Mouse (Mus musculus): ENCODE results near the gene Tbc1d22a.

- TF ChIP-seq CTCF (IDR thresholded peaks at IDR 0.05; ENCODE audit: insufficient read depth, low read depth, low read length) (no peak), POLR2A (IDR thresholded peaks at IDR 0.05; ENCODE audit: insufficient read depth, low read depth, low read length) (no peak)
These were observed 209.6 kb downstream of the Tbc1d22a start for GRCm38 (mm10) chr15:86423884-86424283.

Data from olfactory bulb, adult 2 months (tissue).